Mouse (Mus musculus) hindbrain, postnatal 0 days (tissue): ENCODE measurements around the gene Il9. TPM values are rescaled to one million over a fixed set of nuclear protein-coding genes. Genes with fewer than 3 reads are reported as not detected.
A peak's percentile ranks its signal among the peaks of the same experiment; 100 is the strongest.

Experiments
- ATAC-seq: fragments of 200-750 bp; cut with Nextera tagmentation; 2 replicates; pipeline ENCODE4 v1.8.0; 2017; ENCODE audit warnings: mild to moderate bottlenecking, moderate TSS enrichment, moderate library complexity
- DNase-seq: peaks from one replicate; pipeline ENCODE4 v3.0.0-alpha.2; 2015; ENCODE audit warnings: low spot score
- H3K27ac ChIP-seq: fragments of 300-500 bp; sonication (generic); 2 replicates; pipeline ENCODE4 v1.5.1; 2014; ENCODE audit warnings: mild to moderate bottlenecking
- H3K27me3 ChIP-seq: fragments of 300-500 bp; sonication (generic); 2 replicates; pipeline ENCODE4 v1.6.1; 2014; ENCODE audit warnings: low read length, mixed read lengths; ENCODE audit not compliant: insufficient read depth
- H3K36me3 ChIP-seq: fragments of 300-500 bp; sonication (generic); 2 replicates; pipeline ENCODE4 v1.6.1; 2014; ENCODE audit warnings: low read length, mixed read lengths; ENCODE audit not compliant: insufficient read depth
- H3K4me1 ChIP-seq: fragments of 300-500 bp; sonication (generic); 2 replicates; pipeline ENCODE4 v1.6.1; 2014; ENCODE audit warnings: antibody characterized with exemption, low read length, mixed read lengths; ENCODE audit not compliant: insufficient read depth
- H3K4me2 ChIP-seq: fragments of 300-500 bp; sonication (generic); 2 replicates; pipeline ENCODE4 v1.6.1; 2014; ENCODE audit warnings: low read depth, mild to moderate bottlenecking, low read length, moderate library complexity, mixed read lengths
- H3K4me3 ChIP-seq: fragments of 300-500 bp; sonication (generic); 2 replicates; pipeline ENCODE4 v1.5.1; 2014; ENCODE audit warnings: low read length
- H3K9ac ChIP-seq: fragments of 300-500 bp; sonication (generic); replicated peaks from 2 replicates; pipeline ENCODE4 v1.6.1; 2014; ENCODE audit warnings: mild to moderate bottlenecking, low read length, moderate library complexity, mixed read lengths
- H3K9me3 ChIP-seq: fragments of 300-500 bp; sonication (generic); 2 replicates; pipeline ENCODE4 v1.6.1; 2016; ENCODE audit warnings: low read length, mixed read lengths
- CTCF ChIP-seq: IDR thresholded peaks from 2 replicates; pipeline ENCODE4 v1.5.1; 2016; ENCODE audit warnings: antibody characterized with exemption, control low read depth, low read depth
- WGBS: fragments of 180-500 bp; shearing (Covaris S2); extraction: QIAGEN DNeasy Blood & Tissue Kit; methylation state at CpG from one replicate; pipeline ENCODE4 v1.1.7; 2014; 5-methylcytosine and 5-hydroxymethylcytosine counted together
- polyA plus RNA-seq: library from polyadenylated mRNA; unstranded; fragments of >200 nt; fragmentation: Nextera tagmentation; extraction: Ambion mirVana; gene quantifications from 2 replicates; pipeline ENCODE4 v1.2.1, GENCODE M21; 2015
- total RNA-seq: library from RNA; depleted of rRNA; stranded (reverse); fragments of >200 nt; gene quantifications from 2 replicates; pipeline ENCODE4 v1.2.3, GENCODE M21; 2014

Gene Il9
- total and polyA plus RNA-seq, 2 experiments from 2014 or later: not detected

GRCm38 (mm10) chr13:56476790-56477189 lies 5.3 kb downstream of the Il9 start:
- no peak overlapping the region for H3K4me2 ChIP-seq
- no peak for ATAC-seq
- no peak overlapping the region for H3K9ac ChIP-seq
- H3K9me3 ChIP-seq: no peaks in the 10 kb centered on the region
- DNase-seq: no peak
- no peaks in the 10 kb centered on the region for H3K27me3 ChIP-seq
- H3K4me1 ChIP-seq: no peaks in the 10 kb centered on the region
- WGBS: 74% methylated on average over 5 of the region's 5 CpGs
- no peak for TF ChIP-seq CTCF
- H3K4me3 ChIP-seq: no peak overlapping the region
- H3K36me3 ChIP-seq: no peaks in the 10 kb centered on the region
- no peak overlapping the region for H3K27ac ChIP-seq

- no peak overlapping the region for H3K4me2 ChIP-seq
- no peaks in the 10 kb centered on the region for H3K4me1 ChIP-seq
- ATAC-seq (peak; percentile 52; the same call in 1 of the 2 replicates), DNase-seq (peak; percentile 84)
- no peak overlapping the region for H3K9ac ChIP-seq
- no peak overlapping the region for H3K4me3 ChIP-seq
- no peaks in the 10 kb centered on the region for H3K36me3 ChIP-seq
- TF ChIP-seq CTCF: peak; percentile 95
- H3K27ac ChIP-seq: no peak overlapping the region
- no peaks in the 10 kb centered on the region for H3K9me3 ChIP-seq
- WGBS: 24% methylated on average over 4 of the region's 4 CpGs
- no peaks in the 10 kb centered on the region for H3K27me3 ChIP-seq
Observed at GRCm38 (mm10) chr13:56475363-56475762, 6.7 kb downstream of the Il9 start.

GRCm38 (mm10) chr13:56472661-56473060 lies 9.4 kb downstream of the Il9 start:
- TF ChIP-seq CTCF: no peak
- ATAC-seq (no peak), DNase-seq (no peak)
- 93% methylated on average over 9 of the region's 9 CpGs for WGBS
- Histone ChIP-seq H3K27me3 (no peaks in the 10 kb centered on the region; the same call in 1 of the 2 replicates), H3K27ac (no peak overlapping the region), H3K36me3 (no peaks in the 10 kb centered on the region), H3K4me1 (no peaks in the 10 kb centered on the region), H3K4me2 (no peak overlapping the region), H3K9me3 (no peaks in the 10 kb centered on the region), H3K4me3 (no peak overlapping the region), H3K9ac (no peak overlapping the region)

GRCm38 (mm10) chr13:56471951-56472350 lies 10.1 kb downstream of the Il9 start:
- Histone ChIP-seq H3K4me2 (no peak overlapping the region), H3K4me1 (no peaks in the 10 kb centered on the region), H3K9me3 (no peaks in the 10 kb centered on the region), H3K27me3 (no peaks in the 10 kb centered on the region; the same call in 1 of the 2 replicates), H3K9ac (no peak overlapping the region), H3K27ac (no peak overlapping the region), H3K36me3 (no peaks in the 10 kb centered on the region), H3K4me3 (no peak overlapping the region)
- WGBS: 50% methylated on average over 9 of the region's 9 CpGs
- TF ChIP-seq CTCF: no peak
- ATAC-seq (no peak), DNase-seq (peak; percentile 48)

GRCm38 (mm10) chr13:56471211-56471610 lies 10.8 kb downstream of the Il9 start:
- 83% methylated on average over 6 of the region's 6 CpGs for WGBS
- no peak overlapping the region for H3K4me3 ChIP-seq
- 0 out of 2 replicates have a peak, but pooled peaks cover 2% of the 10 kb centered on the region for H3K9me3 ChIP-seq
- ATAC-seq (no peak), DNase-seq (no peak)
- H3K27ac ChIP-seq: no peak overlapping the region
- H3K36me3 ChIP-seq: no peaks in the 10 kb centered on the region
- no peak overlapping the region for H3K4me2 ChIP-seq
- H3K4me1 ChIP-seq: no peaks in the 10 kb centered on the region
- no peaks in the 10 kb centered on the region; the same call in 1 of the 2 replicates for H3K27me3 ChIP-seq
- no peak overlapping the region for H3K9ac ChIP-seq
- no peak for TF ChIP-seq CTCF

- Histone ChIP-seq H3K27ac (no peak overlapping the region), H3K9ac (no peak overlapping the region), H3K27me3 (no peaks in the 10 kb centered on the region; the same call in 1 of the 2 replicates), H3K4me1 (no peaks in the 10 kb centered on the region), H3K4me3 (no peak overlapping the region), H3K9me3 (0 out of 2 replicates have a peak, but pooled peaks cover 2% of the 10 kb centered on the region), H3K4me2 (no peak overlapping the region), H3K36me3 (no peaks in the 10 kb centered on the region)
- WGBS: 89% methylated on average over 4 of the region's 4 CpGs
- TF ChIP-seq CTCF: no peak
- no peak for DNase-seq
- no peak for ATAC-seq
Observed at GRCm38 (mm10) chr13:56468536-56468935, 13.5 kb downstream of the Il9 start.

- Histone ChIP-seq H3K4me2 (no peak overlapping the region), H3K27ac (no peak overlapping the region), H3K4me3 (no peak overlapping the region), H3K9me3 (0 out of 2 replicates have a peak, but pooled peaks cover 2% of the 10 kb centered on the region), H3K4me1 (no peaks in the 10 kb centered on the region), H3K9ac (no peak overlapping the region), H3K36me3 (no peaks in the 10 kb centered on the region), H3K27me3 (no peaks in the 10 kb centered on the region; the same call in 1 of the 2 replicates)
- ATAC-seq (no peak), DNase-seq (no peak)
- no peak for TF ChIP-seq CTCF
- 93% methylated on average over 7 of the region's 7 CpGs for WGBS
Observed at GRCm38 (mm10) chr13:56467786-56468185, 14.3 kb downstream of the Il9 start.
